Mouse (Mus musculus): Measurements from ENCODE around the gene Thbs2. TPM values are rescaled to one million over a fixed set of nuclear protein-coding genes. Genes with fewer than 3 reads are reported as not detected.

Gene Thbs2
- total RNA-seq, 2 experiments from 2014 or later, result 3.2 to 3.5 TPM

GRCm38 (mm10) chr17:14697096-14697495 lies 3.1 kb upstream of the Thbs2 start:
- DNase-seq (ENCODE audit: extremely low spot score in 1 of 2, low spot score in 1 of 2), result no peak

GRCm38 (mm10) chr17:14696281-14696795 lies 2.3 kb upstream of the Thbs2 start:
- no peak for DNase-seq (ENCODE audit: extremely low spot score in 1 of 2, low spot score in 1 of 2)

DNA sequence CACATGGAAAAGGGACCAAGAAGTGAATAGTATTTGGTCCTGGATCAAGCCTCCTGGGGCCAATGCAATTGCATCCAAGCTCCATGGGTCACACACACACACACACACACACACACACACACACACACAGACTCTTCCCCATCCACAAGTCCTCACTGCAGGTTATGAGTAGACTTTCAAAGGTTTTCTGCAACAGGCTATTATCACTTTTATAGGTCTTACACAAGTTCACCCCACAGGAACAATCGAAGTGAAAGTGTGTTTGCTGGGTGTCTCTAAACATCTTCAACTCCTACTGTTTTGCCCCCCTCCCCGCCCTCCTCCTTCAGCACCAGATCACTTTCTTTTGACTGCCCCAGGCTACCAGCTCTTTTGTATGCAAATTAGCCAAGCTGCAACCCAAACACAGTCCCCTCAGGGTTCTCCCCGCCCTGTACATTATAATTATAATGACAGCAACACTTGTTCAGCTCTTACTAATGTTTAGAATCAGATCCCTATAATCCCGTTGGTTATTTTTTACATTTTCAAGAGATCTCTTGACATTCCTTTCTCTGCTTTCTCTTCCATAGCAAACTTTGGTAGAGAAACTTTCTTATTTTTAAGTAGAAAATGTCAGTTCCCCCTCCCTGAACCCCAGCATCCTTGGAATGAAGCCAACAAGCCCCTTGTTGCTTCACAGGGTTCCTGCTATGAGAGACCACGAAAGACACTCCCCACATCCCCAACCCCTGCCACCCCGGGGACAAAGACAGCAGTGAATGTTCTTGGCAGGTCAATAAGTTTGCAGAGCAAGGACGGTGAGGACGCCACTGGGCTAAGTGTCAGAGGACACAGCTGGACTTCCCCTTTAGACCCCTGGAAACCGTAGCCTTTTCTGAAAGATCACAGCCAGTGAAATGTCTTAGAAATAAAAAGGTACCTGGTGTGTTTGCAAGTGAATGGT lies 714 bp downstream of the Thbs2 start:
- no peak for DNase-seq (ENCODE audit: extremely low spot score in 1 of 2, low spot score in 1 of 2)

DNA sequence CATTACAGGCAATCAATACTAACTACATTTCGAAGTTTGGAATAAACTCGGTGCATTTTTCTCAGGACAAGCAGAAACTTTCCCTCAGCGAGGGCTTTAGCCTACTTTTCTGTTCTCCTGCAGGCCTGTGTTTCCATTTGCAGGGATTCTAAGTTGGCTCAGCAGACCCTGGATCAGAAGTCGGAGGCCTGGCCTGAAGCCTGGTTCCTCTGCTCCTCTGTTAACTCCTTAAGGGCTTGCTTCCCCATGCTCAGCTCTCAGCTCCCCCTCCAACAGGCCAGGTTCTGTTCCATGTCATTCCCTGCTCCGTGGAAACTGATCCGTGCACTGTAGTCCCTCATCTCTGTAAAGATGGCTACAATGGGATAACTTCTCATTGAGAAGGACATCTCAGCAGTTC lies 2.1 kb downstream of the Thbs2 start:
- no peak for DNase-seq (ENCODE audit: extremely low spot score in 1 of 2, low spot score in 1 of 2)

- no peak for DNase-seq (ENCODE audit: extremely low spot score in 1 of 2, low spot score in 1 of 2)
Measured at GRCm38 (mm10) chr17:14691197-14691596, 2.8 kb downstream of the Thbs2 start.

DNA sequence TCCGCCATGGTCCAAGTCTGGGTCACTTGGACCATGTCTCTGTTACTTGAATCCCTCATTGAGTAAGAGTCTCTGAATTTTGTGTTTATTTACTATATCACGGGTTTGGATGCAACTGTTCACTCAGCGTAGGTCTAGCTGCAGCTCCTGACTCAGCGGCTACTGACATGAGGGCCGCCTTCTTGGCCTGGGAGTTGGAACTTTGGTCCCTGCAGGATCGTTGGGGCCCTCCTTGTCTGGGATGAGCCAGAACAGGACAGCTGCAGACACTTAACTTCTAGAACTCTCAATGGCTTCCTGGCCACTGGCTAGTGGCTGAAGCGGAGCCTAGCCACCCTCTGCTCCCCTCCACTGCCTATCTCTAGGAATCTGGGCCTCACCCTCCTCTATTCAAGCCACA lies 11.2 kb downstream of the Thbs2 start:
- no peak for DNase-seq (ENCODE audit: extremely low spot score in 1 of 2, low spot score in 1 of 2)

GRCm38 (mm10) chr17:14681047-14681446 lies 13.0 kb downstream of the Thbs2 start:
- DNase-seq (ENCODE audit: extremely low spot score in 1 of 2, low spot score in 1 of 2), result no peak

DNA sequence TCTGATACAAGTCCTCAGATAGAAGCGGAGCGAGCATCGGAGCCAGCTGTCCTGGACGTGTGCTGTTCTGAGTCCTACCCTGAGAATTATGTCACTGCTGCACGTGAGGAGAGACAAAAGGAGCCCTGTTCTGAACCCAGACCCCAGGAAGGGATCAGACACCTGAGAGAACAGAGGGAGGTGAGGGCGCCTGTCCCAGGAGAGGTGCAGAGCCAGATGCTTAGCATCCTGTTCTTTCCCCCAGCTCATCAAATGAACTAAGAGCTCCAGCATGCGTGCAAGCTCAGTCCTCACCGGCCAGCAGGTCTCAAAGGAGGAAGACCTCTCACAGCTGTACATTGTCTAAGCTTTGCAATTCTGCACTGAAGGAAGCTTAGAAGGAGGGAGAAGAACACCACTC lies 16.8 kb downstream of the Thbs2 start:
- no peak for DNase-seq (ENCODE audit: extremely low spot score in 1 of 2, low spot score in 1 of 2)

DNA sequence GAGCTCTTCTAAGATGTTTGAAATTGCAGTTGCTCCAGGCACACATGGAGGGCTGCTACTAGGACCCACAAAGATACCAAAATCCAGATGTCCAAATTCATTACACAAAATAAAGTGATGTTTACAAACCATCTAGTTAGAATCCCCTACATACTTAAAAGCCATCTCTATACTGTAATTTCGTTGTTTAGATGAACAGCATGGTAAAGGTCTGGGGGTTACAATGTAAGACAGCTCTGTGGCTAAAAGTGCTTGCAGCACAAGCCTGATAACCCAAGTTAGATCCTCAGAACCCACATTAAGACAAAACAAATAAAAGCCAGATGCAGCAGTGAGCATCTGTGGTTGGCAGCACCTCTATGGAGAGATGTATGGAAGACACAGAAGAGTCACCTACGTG lies 18.5 kb downstream of the Thbs2 start:
- no peak for DNase-seq (ENCODE audit: extremely low spot score in 1 of 2, low spot score in 1 of 2)

DNA sequence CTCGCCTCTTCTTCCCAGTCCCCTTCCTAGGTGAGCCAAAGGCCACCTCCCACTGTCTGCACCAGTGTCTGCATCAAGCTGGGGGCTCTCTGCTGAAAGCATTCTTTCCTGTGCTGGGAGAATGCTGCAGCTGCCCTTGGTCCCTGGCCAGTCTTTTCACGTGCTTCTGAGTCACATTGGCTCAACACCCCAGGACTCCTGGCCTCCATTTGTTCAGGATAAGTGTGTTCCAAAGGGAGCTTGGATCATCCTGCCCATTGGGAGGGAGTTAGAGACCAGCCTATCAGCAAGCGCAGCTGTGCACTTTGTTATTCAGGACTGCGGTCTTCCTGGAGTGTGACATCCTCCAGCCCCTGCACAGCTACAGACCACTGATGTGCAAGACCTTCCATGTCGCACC lies 21.6 kb downstream of the Thbs2 start:
- no peak for DNase-seq (ENCODE audit: extremely low spot score in 1 of 2, low spot score in 1 of 2)

- no peak for DNase-seq (ENCODE audit: extremely low spot score in 1 of 2, low spot score in 1 of 2)
Measured at GRCm38 (mm10) chr17:14667225-14667624, 26.8 kb downstream of the Thbs2 start.

- DNase-seq (ENCODE audit: extremely low spot score in 1 of 2, low spot score in 1 of 2), result no peak
Measured at GRCm38 (mm10) chr17:14666451-14666850, 27.6 kb downstream of the Thbs2 start.

- no peak for DNase-seq (ENCODE audit: extremely low spot score in 1 of 2, low spot score in 1 of 2)
Measured at GRCm38 (mm10) chr17:14663366-14663765, 30.7 kb downstream of the Thbs2 start.

- DNase-seq (ENCODE audit: extremely low spot score in 1 of 2, low spot score in 1 of 2), result no peak
Measured at GRCm38 (mm10) chr17:14662409-14662808, 31.6 kb downstream of the Thbs2 start.

DNA sequence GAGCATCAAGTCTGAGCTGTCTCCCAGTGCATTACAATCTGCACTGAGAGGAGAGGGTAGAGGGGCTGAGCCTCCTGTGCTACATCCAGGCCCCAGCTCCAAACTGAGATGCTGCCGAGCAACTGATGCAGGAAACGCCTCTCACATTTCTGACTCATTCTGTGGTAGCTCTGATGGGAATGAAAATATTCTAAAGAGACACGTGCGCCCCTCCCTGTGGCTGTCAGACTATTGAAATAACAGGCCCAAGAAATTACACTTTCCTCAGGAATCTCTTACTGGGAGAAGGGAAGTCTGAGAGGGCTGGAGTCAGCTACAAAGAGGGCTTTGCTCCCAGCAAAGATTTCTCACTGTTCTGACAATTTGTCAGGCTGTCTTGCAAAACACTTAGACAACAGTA lies 34.3 kb downstream of the Thbs2 start:
- no peak for DNase-seq (ENCODE audit: extremely low spot score in 1 of 2, low spot score in 1 of 2)

DNA sequence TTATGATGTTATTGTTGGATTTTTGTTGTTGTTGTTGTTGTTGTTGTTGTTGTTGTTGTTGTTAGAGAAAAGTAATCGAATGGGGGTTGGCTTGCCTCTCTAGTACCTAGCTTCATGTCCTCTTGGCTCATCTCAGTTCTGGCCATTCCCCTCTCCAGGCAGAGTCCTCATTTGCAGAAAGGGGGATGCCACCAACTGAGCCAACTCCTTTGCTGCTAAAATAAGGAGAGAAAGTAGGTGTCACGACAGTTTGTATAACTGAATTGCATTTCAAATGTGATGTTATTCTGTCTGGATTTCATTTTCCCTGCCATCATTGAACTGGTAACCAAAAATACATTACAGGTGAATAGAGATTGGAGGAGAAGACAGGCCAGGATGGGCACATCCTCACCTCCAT lies 35.9 kb downstream of the Thbs2 start:
- no peak for DNase-seq (ENCODE audit: extremely low spot score in 1 of 2, low spot score in 1 of 2)

- no peak for DNase-seq (ENCODE audit: extremely low spot score in 1 of 2, low spot score in 1 of 2)
Measured at GRCm38 (mm10) chr17:14657123-14657522, 36.9 kb downstream of the Thbs2 start.

- no peak for DNase-seq (ENCODE audit: extremely low spot score in 1 of 2, low spot score in 1 of 2)
Measured at GRCm38 (mm10) chr17:14654981-14655380, 39.1 kb downstream of the Thbs2 start.

DNA sequence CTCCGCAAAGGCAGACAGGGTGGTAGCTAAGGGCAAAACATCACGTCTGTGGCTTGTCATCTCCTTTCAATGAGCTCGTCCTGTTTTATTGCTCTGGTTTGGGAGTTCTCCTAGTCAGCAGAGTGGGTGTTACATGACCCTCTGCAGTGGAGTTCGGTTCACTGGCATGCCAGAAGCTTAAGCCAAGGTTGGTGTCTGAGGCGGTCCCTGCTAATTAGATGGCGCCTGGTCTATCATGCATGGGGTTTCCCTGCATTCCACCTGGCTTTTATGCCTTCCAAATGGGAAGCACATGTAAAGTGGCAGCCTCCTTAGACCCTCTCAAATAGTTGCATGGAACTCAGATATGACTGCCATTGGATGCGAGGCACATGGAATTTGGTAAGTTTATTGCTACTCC lies 42.0 kb downstream of the Thbs2 start:
- no peak for DNase-seq (ENCODE audit: extremely low spot score in 1 of 2, low spot score in 1 of 2)

GRCm38 (mm10) chr17:14647996-14648640 lies 45.9 kb downstream of the Thbs2 start:
- DNase-seq (ENCODE audit: extremely low spot score in 1 of 2, low spot score in 1 of 2), result no peak

DNA sequence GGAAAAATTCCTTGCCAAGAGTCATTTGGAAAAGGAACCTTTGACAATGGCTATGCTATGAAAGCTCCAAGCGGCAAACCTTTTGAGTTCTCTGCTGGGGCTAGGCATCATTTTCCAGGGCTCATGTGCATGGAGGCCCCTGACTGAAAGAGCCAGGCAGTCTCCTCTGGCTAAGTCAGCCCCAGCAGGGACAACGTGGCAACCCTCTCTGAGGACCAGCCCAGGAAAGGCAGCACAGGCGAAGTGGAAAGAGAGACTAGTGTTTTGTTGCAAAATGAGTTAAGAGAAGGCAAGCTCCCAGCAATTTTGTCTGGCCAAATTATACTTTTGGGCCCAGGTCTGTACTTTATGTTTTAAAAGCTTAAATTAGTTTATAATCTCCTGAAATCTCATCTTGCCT lies 50.0 kb downstream of the Thbs2 start:
- no peak for DNase-seq (ENCODE audit: extremely low spot score in 1 of 2, low spot score in 1 of 2)
